Mouse (Mus musculus): ENCODE results near the gene Rep15. TPM values are rescaled to one million over a fixed set of nuclear protein-coding genes. Genes with fewer than 3 reads are reported as not detected.

Rep15 gene
- 0.35 TPM for total RNA-seq (2023)

DNA sequence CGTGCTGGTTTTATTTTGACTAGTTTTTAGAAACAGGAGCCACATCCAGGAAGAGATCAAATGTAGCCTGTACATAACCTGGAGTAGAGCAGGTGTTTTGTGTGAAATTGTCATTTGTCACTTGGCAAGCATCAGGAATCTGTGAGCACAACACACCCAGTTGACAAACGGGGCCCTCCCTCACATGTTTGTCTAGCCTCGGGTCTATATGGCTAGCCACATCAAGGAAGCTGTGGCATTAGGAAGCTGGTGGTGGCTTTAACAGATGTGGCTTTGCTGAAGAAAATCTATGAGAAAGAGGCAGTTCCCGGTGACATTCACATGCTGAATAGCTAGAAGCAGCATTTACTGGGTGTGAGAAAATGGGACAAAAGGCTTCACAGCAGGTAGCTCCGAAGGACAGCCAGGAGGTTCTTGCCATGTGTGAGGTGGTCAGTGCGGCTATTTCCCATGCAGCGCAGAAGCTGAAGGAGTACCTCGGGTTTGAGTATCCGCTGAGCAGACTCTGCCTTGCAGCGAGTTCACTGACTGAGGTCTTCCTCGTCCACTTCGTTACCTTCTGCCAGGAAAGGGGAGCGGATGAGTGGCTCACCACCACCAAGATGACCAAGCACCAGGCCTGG is at the start of gene Rep15:
Rep15 (plus strand) TSS at position 282 of the 623 bp plus-strand sequence.

GRCm38 (mm10) chr6:147042291-147043290 is 10.2 kb downstream of the Rep15 start, which contains the start of gene Mrps35:
Gene Mrps35, plus strand, starts transcription at chr6:147042764.

Other genes starting within 250 kb of the Rep15 start
- gene Arntl2, start 236.5 kb upstream of the Rep15 start, total RNA-seq (2023), result 0.41 TPM
- gene Smco2, start 182.5 kb upstream of the Rep15 start, total RNA-seq (2023), result not detected
- 9.2 TPM for gene Ppfibp1, start 144.1 kb upstream of the Rep15 start, total RNA-seq (2023)
- gene 1700034J05Rik, start 78.2 kb upstream of the Rep15 start, total RNA-seq (2023), result not detected
- 57.7 TPM for gene Mrps35, start 10.2 kb downstream of the Rep15 start, total RNA-seq (2023)
- not detected for gene Mansc4, start 54.4 kb downstream of the Rep15 start, total RNA-seq (2023)
- gene Klhl42, start 58.8 kb downstream of the Rep15 start, total RNA-seq (2023), result 8.0 TPM
- gene Pthlh, start 231.6 kb downstream of the Rep15 start, total RNA-seq (2023), result 0.94 TPM

All from CD4-positive naive resting alpha-beta T cell, adult 76 days (primary cell).